Mouse (Mus musculus) intestine, embryonic 16.5 days (tissue): ENCODE data around the gene Tmem80. TPM values are rescaled to one million over a fixed set of nuclear protein-coding genes. Genes with fewer than 3 reads are reported as not detected.

Experiments used
- ATAC-seq: fragments of 200-750 bp; cut with Nextera tagmentation; 2 replicates; pipeline ENCODE4 v1.8.0; 2017; ENCODE audit warnings: moderate TSS enrichment, moderate library complexity
- H3K27ac ChIP-seq: fragments of 300-500 bp; sonication (generic); 2 replicates; pipeline ENCODE4 v1.5.1; 2014; ENCODE audit warnings: mild to moderate bottlenecking, low read length
- H3K27me3 ChIP-seq: fragments of 300-500 bp; sonication (generic); replicated peaks from 2 replicates; pipeline ENCODE4 v1.6.1; 2014; ENCODE audit warnings: low read length, control low read depth, mixed read lengths; ENCODE audit not compliant: control insufficient read depth, insufficient read depth
- H3K36me3 ChIP-seq: fragments of 300-500 bp; sonication (generic); 2 replicates; pipeline ENCODE4 v1.6.1; 2014; ENCODE audit warnings: low read length, control low read depth; ENCODE audit not compliant: control insufficient read depth, insufficient read depth
- H3K4me1 ChIP-seq: fragments of 300-500 bp; sonication (generic); 2 replicates; pipeline ENCODE4 v1.6.1; 2014; ENCODE audit warnings: low read length, control low read depth, mixed read lengths; ENCODE audit not compliant: control insufficient read depth, insufficient read depth
- H3K4me2 ChIP-seq: fragments of 300-500 bp; sonication (generic); 2 replicates; pipeline ENCODE4 v1.6.1; 2014; ENCODE audit warnings: low read depth, low read length, control low read depth
- H3K4me3 ChIP-seq: fragments of 300-500 bp; sonication (generic); 2 replicates; pipeline ENCODE4 v1.5.1; 2014; ENCODE audit warnings: mild to moderate bottlenecking, low read length
- H3K9ac ChIP-seq: fragments of 300-500 bp; sonication (generic); 2 replicates; pipeline ENCODE4 v1.6.1; 2014; ENCODE audit warnings: low read depth, low read length
- H3K9me3 ChIP-seq: fragments of 300-500 bp; sonication (generic); 2 replicates; pipeline ENCODE4 v1.6.1; 2016; ENCODE audit warnings: low read length, control low read depth; ENCODE audit not compliant: control insufficient read depth
- WGBS: fragments of 180-500 bp; shearing (Covaris S2); extraction: QIAGEN DNeasy Blood & Tissue Kit; methylation state at CpG from one replicate; pipeline ENCODE4 v1.1.7; 2014; 5-methylcytosine and 5-hydroxymethylcytosine counted together
- polyA plus RNA-seq: library from polyadenylated mRNA; unstranded; fragments of >200 nt; fragmentation: Nextera tagmentation; extraction: Ambion mirVana; gene quantifications from 2 replicates; pipeline ENCODE4 v1.2.1, GENCODE M21; 2015

Gene Tmem80
- polyA plus RNA-seq, 1 experiment from 2014 or later, result 34.2 TPM

- Histone ChIP-seq H3K4me2 (no peak overlapping the region), H3K9me3 (no peaks in the 10 kb centered on the region), H3K27me3 (no peaks in the 10 kb centered on the region), H3K4me1 (peaks cover 11% of the 10 kb centered on the region), H3K9ac (no peak overlapping the region), H3K27ac (no peak overlapping the region), H3K4me3 (no peak overlapping the region), H3K36me3 (0 out of 2 replicates have a peak, but pooled peaks cover 5% of the 10 kb centered on the region)
- 77% methylated on average over 3 of the region's 3 CpGs for WGBS
- no peak for ATAC-seq
Measured at GRCm38 (mm10) chr7:141336296-141336695, 8.8 kb downstream of the Tmem80 start.

- Histone ChIP-seq H3K27me3 (no peaks in the 10 kb centered on the region), H3K4me2 (peak overlapping the region; percentile 56), H3K4me3 (peak overlapping the region; percentile 58), H3K9ac (peak overlapping the region; percentile 77), H3K27ac (peak overlapping the region; percentile 97), H3K9me3 (no peaks in the 10 kb centered on the region), H3K36me3 (peaks cover 5% of the 10 kb centered on the region; the same call in 1 of the 2 replicates), H3K4me1 (peaks cover 24% of the 10 kb centered on the region)
- WGBS, result 71% methylated on average over 3 of the region's 3 CpGs
- no peak for ATAC-seq
Measured at GRCm38 (mm10) chr7:141337716-141338416, 10.3 kb downstream of the Tmem80 start.

GRCm38 (mm10) chr7:141338576-141339131, 11.1 kb downstream of the Tmem80 start, which contains the start of gene Eps8l2:
Gene Eps8l2, plus strand, starts transcription at chr7:141338880.
- peak within 1 kb of the TSS; percentile 97 for H3K27ac ChIP-seq
- H3K27me3 ChIP-seq, result no peaks in the 10 kb centered on the region
- H3K36me3 ChIP-seq, result no peaks in the 10 kb centered on the region; the same call in 1 of the 2 replicates
- 4% methylated on average over 22 of the region's 23 CpGs for WGBS
- peaks cover 32% of the 10 kb centered on the region for H3K4me1 ChIP-seq
- peak within 1 kb of the TSS; percentile 58 for H3K4me3 ChIP-seq
- peak within 1 kb of the TSS; percentile 77 for H3K9ac ChIP-seq
- peak within 1 kb of the TSS; percentile 56 for H3K4me2 ChIP-seq
- peak; percentile 90 for ATAC-seq
- no peaks in the 10 kb centered on the region for H3K9me3 ChIP-seq

DNA sequence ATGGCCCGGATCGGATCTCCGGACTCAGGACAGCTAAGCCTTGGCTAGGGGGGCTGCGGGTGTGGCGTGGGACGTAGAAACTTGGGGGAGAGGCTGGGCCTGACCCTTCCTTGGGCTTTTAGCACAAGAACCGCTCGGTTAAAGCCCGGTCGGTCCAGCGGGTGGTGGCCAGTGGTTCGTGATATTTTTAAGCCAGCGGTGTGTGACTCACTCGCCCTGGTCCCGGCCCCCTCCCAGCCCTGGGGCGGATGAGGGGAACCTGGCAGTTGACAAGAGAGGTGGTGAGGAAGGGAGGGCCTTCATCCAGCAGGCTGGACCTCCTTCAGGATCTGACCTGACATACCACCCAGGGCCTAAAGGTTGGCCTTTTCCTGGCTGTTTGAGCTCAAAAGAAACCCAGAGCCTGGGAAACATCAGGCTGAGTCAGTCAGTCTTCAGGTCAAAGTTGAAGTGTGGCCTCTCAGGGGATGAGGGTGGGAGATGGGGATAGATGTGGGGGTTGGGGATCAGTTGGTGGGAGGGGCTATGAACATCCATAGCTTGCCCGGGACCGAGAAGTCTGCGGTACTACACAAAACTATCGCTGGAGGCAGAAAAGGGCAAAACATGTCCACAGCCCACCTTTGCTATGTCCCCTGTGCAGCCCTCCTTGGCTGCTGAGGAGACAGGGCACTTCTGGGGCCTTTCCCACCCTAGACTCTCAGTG, 11.8 kb downstream of the Tmem80 start:
- Histone ChIP-seq H3K36me3 (no peaks in the 10 kb centered on the region; the same call in 1 of the 2 replicates), H3K4me2 (peak overlapping the region; percentile 56), H3K4me1 (peaks cover 35% of the 10 kb centered on the region), H3K4me3 (peak overlapping the region; percentile 58), H3K27ac (peak overlapping the region; percentile 97), H3K27me3 (no peaks in the 10 kb centered on the region), H3K9ac (peak overlapping the region; percentile 77), H3K9me3 (no peaks in the 10 kb centered on the region)
- ATAC-seq, result peak; percentile 8; the same call in 1 of the 2 replicates
- WGBS, result 33% methylated on average over 20 of the region's 20 CpGs

DNA sequence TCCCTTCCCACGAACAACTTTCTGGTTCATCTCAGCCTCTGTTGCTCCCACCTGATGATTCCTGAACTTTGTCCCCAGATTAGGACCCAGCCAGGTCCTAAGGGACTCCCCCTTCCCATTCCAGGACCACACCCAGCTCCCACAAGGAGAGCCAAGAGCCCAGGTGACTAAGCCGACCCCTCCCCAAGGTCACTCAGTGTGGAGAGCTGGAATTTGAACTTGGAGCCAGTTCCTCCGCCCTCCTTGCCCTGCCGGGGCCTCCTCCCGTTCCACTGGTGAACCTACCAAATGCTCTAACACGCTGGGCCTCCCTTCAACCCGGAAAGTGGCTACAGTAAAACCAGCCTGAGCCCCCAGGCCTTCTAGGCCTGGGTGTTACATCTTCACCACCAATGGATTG, 12.5 kb downstream of the Tmem80 start:
- peak overlapping the region; percentile 77 for H3K9ac ChIP-seq
- 57% methylated on average over 7 of the region's 7 CpGs for WGBS
- ATAC-seq, result peak; percentile 62

DNA sequence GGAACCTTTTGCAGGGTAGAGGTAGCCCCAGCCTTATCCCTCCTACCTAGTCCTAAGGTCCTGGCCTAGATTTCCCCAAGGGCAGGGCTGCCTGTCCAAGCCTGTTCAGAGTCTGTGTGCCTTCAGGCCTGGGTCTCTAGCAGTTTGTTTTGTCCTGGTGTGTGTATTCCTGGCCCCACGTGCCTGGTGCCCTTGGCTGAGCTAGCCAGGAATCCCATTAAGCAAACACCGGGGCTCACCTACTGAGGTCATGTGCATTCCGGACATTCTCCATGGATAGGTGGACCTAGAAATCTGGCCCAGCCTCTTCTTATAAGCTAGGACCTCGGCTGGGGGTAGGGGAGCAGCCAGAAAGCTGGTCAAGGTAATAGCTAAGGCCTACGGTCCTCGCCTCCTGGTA, 12.9 kb downstream of the Tmem80 start:
- Histone ChIP-seq H3K4me3 (peak overlapping the region; percentile 58), H3K27me3 (no peaks in the 10 kb centered on the region), H3K27ac (peak overlapping the region; percentile 97), H3K4me1 (peaks cover 35% of the 10 kb centered on the region), H3K36me3 (no peaks in the 10 kb centered on the region; the same call in 1 of the 2 replicates), H3K4me2 (peak overlapping the region; percentile 56), H3K9me3 (no peaks in the 10 kb centered on the region), H3K9ac (peak overlapping the region; percentile 77)
- WGBS, result 49% methylated on average over 6 of the region's 6 CpGs
- peak; percentile 19; the same call in 1 of the 2 replicates for ATAC-seq

More for the DNA sequence above, 12.5 kb downstream of the Tmem80 start:
- H3K27me3 ChIP-seq, result no peaks in the 10 kb centered on the region
- no peaks in the 10 kb centered on the region; the same call in 1 of the 2 replicates for H3K36me3 ChIP-seq
- H3K4me2 ChIP-seq, result peak overlapping the region; percentile 56
- H3K4me3 ChIP-seq, result peak overlapping the region; percentile 58
- no peaks in the 10 kb centered on the region for H3K9me3 ChIP-seq
- H3K27ac ChIP-seq, result peak overlapping the region; percentile 97
- peaks cover 35% of the 10 kb centered on the region for H3K4me1 ChIP-seq

- H3K4me3 ChIP-seq, result peak overlapping the region; percentile 58
- WGBS, result 68% methylated on average over 10 of the region's 10 CpGs
- H3K4me2 ChIP-seq, result peak overlapping the region; percentile 56
- no peaks in the 10 kb centered on the region for H3K9me3 ChIP-seq
- H3K4me1 ChIP-seq, result peaks cover 35% of the 10 kb centered on the region
- peak overlapping the region; percentile 77 for H3K9ac ChIP-seq
- peak overlapping the region; percentile 97 for H3K27ac ChIP-seq
- H3K36me3 ChIP-seq, result no peaks in the 10 kb centered on the region; the same call in 1 of the 2 replicates
- ATAC-seq, result no peak
- no peaks in the 10 kb centered on the region for H3K27me3 ChIP-seq
Measured at GRCm38 (mm10) chr7:141341689-141342226, 14.2 kb downstream of the Tmem80 start.

DNA sequence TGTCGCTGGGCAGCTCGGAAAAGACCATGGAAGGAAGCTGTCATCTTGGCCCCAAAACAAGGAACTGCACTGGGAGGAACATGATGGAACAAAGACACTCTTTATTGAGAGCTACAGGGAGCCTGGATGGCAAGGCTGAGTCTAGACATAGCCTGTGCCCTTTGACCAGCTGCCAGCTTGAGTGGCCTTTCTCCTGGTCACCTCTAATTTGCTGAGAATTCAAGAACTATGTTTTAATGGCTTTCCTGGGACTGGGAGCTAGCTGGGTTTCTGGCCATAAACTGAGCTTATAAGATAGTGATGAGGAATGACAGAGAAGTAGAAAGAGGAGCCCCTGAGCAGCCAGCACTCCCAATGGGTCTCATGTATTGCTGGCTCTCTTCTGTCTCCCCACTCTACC, 15.7 kb downstream of the Tmem80 start:
- no peaks in the 10 kb centered on the region for H3K9me3 ChIP-seq
- ATAC-seq, result no peak
- H3K4me1 ChIP-seq, result peaks cover 26% of the 10 kb centered on the region
- H3K4me3 ChIP-seq, result peak overlapping the region; percentile 5; the same call in 1 of the 2 replicates
- H3K4me2 ChIP-seq, result peak overlapping the region; percentile 49
- H3K27ac ChIP-seq, result peak overlapping the region; percentile 95
- no peaks in the 10 kb centered on the region for H3K27me3 ChIP-seq
- WGBS, result 67% methylated on average over 2 of the region's 2 CpGs
- no peaks in the 10 kb centered on the region; the same call in 1 of the 2 replicates for H3K36me3 ChIP-seq
- H3K9ac ChIP-seq, result peak overlapping the region; percentile 48; the same call in 1 of the 2 replicates

- H3K4me3 ChIP-seq, result peak overlapping the region; percentile 13
- no peaks in the 10 kb centered on the region; the same call in 1 of the 2 replicates for H3K36me3 ChIP-seq
- peak overlapping the region; percentile 52 for H3K9ac ChIP-seq
- peak overlapping the region; percentile 49 for H3K4me2 ChIP-seq
- peak; percentile 40 for ATAC-seq
- 45% methylated on average over 7 of the region's 7 CpGs for WGBS
- peak overlapping the region; percentile 95 for H3K27ac ChIP-seq
- H3K9me3 ChIP-seq, result no peaks in the 10 kb centered on the region
- peaks cover 25% of the 10 kb centered on the region for H3K4me1 ChIP-seq
- H3K27me3 ChIP-seq, result no peaks in the 10 kb centered on the region
Measured at GRCm38 (mm10) chr7:141343696-141344095, 16.2 kb downstream of the Tmem80 start.
